Comparison of ENCODE assay signal across 8 mouse cellular contexts in genomic region chr7:132806926-132807857, GRCm38 (mm10). TPM values are rescaled to one million over a fixed set of nuclear protein-coding genes. Genes with fewer than 3 reads are reported as not detected.
DNase-seq lines count a peak whose midpoint lies in the region; ATAC-seq and TF ChIP-seq lines count a peak whose summit lies in the region.

No protein-coding gene starts in this region.

- H3K4me2 ChIP-seq in midbrain, embryonic 13.5 days (replicated peaks): no peak overlapping the region

- no peak for DNase-seq in liver, adult 2 months (ENCODE audit: extremely low read depth, low read depth, low spot score)
- DNase-seq in liver (no peak), MN1 (ENCODE audit: low spot score) (no peak)
- DNase-seq in cerebellum, postnatal 25 days: peak; percentile 93 to 95
- no peak for DNase-seq in hindbrain, embryonic 10.5 days (ENCODE audit: low spot score)
- peak; percentile 58 to 76 for DNase-seq in left cerebral cortex, postnatal 36 days (ENCODE audit: low spot score in 2 of 2)
- DNase-seq in embryo, embryonic 10 days (ENCODE audit: low spot score): no peak

- peaks cover 31% of the 10 kb centered on the region for H3K79me2 ChIP-seq in liver, adult 2 months (ENCODE audit: control insufficient read depth, insufficient read depth, low read length)

- no peak for TF ChIP-seq POLR2A in liver, adult 2 months (IDR thresholded peaks at IDR 0.05; ENCODE audit: extremely low read depth, insufficient read depth, low read length)

- H3K36me3 ChIP-seq in liver, adult 2 months (ENCODE audit: control insufficient read depth, insufficient read depth, low read length): no peaks in the 10 kb centered on the region
- 0 out of 2 replicates have a peak, but pooled peaks cover 7% of the 10 kb centered on the region for H3K36me3 ChIP-seq in hindbrain, embryonic 10.5 days
- no peaks in the 10 kb centered on the region for H3K36me3 ChIP-seq in midbrain, embryonic 13.5 days

- intact Hi-C loops in left cerebral cortex, postnatal 36 days (cut with DNase I): no loop called here

- no peak for TF ChIP-seq CTCF in liver, adult 2 months (IDR thresholded peaks at IDR 0.05; ENCODE audit: low read depth, low read length)

- H3K9me3 ChIP-seq in hindbrain, embryonic 10.5 days: no peaks in the 10 kb centered on the region
- H3K9me3 ChIP-seq in midbrain, embryonic 13.5 days: no peaks in the 10 kb centered on the region

- 80% methylated on average over 13 of the region's 13 CpGs for WGBS in liver, adult 2 months
- 68% methylated on average over 13 of the region's 13 CpGs for WGBS in hindbrain, embryonic 10.5 days
- WGBS in midbrain, embryonic 13.5 days: 42% methylated on average over 13 of the region's 13 CpGs

- H3K27me3 ChIP-seq in liver, adult 2 months (ENCODE audit: control insufficient read depth, insufficient read depth, low read length): no peaks in the 10 kb centered on the region
- H3K27me3 ChIP-seq in hindbrain, embryonic 10.5 days (ENCODE audit: insufficient read depth, poor library complexity, severe bottlenecking): no peaks in the 10 kb centered on the region
- H3K27me3 ChIP-seq in midbrain, embryonic 13.5 days: no peaks in the 10 kb centered on the region

- H3K4me1 ChIP-seq in liver, adult 2 months (ENCODE audit: control insufficient read depth, insufficient read depth, low read length): peaks cover 20% of the 10 kb centered on the region
- H3K4me1 ChIP-seq in hindbrain, embryonic 10.5 days (replicated peaks): peaks cover 94% of the 10 kb centered on the region
- H3K4me1 ChIP-seq in midbrain, embryonic 13.5 days (replicated peaks): peaks cover 72% of the 10 kb centered on the region

- ATAC-seq in midbrain, embryonic 13.5 days: no peak

- peak overlapping the region; percentile 3; the same call in 1 of the 2 replicates for H3K27ac ChIP-seq in liver, adult 2 months (replicated peaks; ENCODE audit: insufficient read depth, low read depth, low read length)
- H3K27ac ChIP-seq in hindbrain, embryonic 10.5 days: peak overlapping the region; percentile 85
- peak overlapping the region; percentile 62 for H3K27ac ChIP-seq in midbrain, embryonic 13.5 days

- no peak overlapping the region for H3K9ac ChIP-seq in liver, adult 2 months (ENCODE audit: low read depth, low read length)
- 0 out of 2 replicates have a peak overlapping the region, but pooled peaks have one; percentile 16 for H3K9ac ChIP-seq in midbrain, embryonic 13.5 days (replicated peaks)

- no peak overlapping the region for H3K4me3 ChIP-seq in liver, adult 2 months (ENCODE audit: insufficient read depth, low read depth, low read length)
- no peak overlapping the region for H3K4me3 ChIP-seq in hindbrain, embryonic 10.5 days
- H3K4me3 ChIP-seq in midbrain, embryonic 13.5 days (replicated peaks): no peak overlapping the region

RNA-seq across cellular contexts. Expression of gene Fam53b, which starts 6.5 kb away (rescaled TPM):
- 4.3 and 7.6 TPM in 2 replicates for total RNA-seq in liver, adult 2 months (2014; rRNA removed)
- 9.1 and 9.9 TPM in 2 replicates for polyA plus RNA-seq in liver, adult 2 months (2012; rRNA removed)
- polyA plus RNA-seq in hindbrain, embryonic 10.5 days (2016; fragmentation: Nextera tagmentation; extraction: Ambion mirVana): 25.5 and 27.7 TPM in 2 replicates
- 10 to 100 TPM; 50.9 to 61.0 TPM for total RNA-seq in left cerebral cortex, postnatal 36 days (2021)
- polyA plus RNA-seq in midbrain, embryonic 13.5 days (2015; fragmentation: Nextera tagmentation; extraction: Ambion mirVana): 21.7 and 23.4 TPM in 2 replicates

RNA-seq across cellular contexts. Expression of gene Eef1akmt2, which starts 45.3 kb away (rescaled TPM):
- total RNA-seq in liver, adult 2 months (2014; rRNA removed): 16.4 and 21.8 TPM in 2 replicates
- 3.4 and 5.4 TPM in 2 replicates for polyA plus RNA-seq in liver, adult 2 months (2012; rRNA removed)
- polyA plus RNA-seq in hindbrain, embryonic 10.5 days (2016; fragmentation: Nextera tagmentation; extraction: Ambion mirVana): 76.6 and 80.1 TPM in 2 replicates
- total RNA-seq in left cerebral cortex, postnatal 36 days (2021): 10 to 100 TPM; 32.5 to 37.2 TPM
- 95.7 and 98.9 TPM in 2 replicates for polyA plus RNA-seq in midbrain, embryonic 13.5 days (2015; fragmentation: Nextera tagmentation; extraction: Ambion mirVana)

RNA-seq across cellular contexts. Expression of gene Abraxas2, which starts 51.8 kb away (rescaled TPM):
- 23.7 and 26.0 TPM in 2 replicates for total RNA-seq in liver, adult 2 months (2014; rRNA removed)
- 7.9 and 8.5 TPM in 2 replicates for polyA plus RNA-seq in liver, adult 2 months (2012; rRNA removed)
- polyA plus RNA-seq in hindbrain, embryonic 10.5 days (2016; fragmentation: Nextera tagmentation; extraction: Ambion mirVana): 30.7 and 35.5 TPM in 2 replicates
- 10 to 100 TPM; 29.0 to 29.2 TPM for total RNA-seq in left cerebral cortex, postnatal 36 days (2021)
- polyA plus RNA-seq in midbrain, embryonic 13.5 days (2015; fragmentation: Nextera tagmentation; extraction: Ambion mirVana): 37.1 and 41.8 TPM in 2 replicates

Comparison
In these comparisons a context has a peak if more than half of its experiments do, and no peak if none do; other contexts are left out.
1. DNase-seq: peak in cerebellum, postnatal 25 days (2 of 2) and left cerebral cortex, postnatal 36 days (2 of 2); none in liver, adult 2 months (single experiment), liver (single experiment), hindbrain, embryonic 10.5 days (single experiment), MN1 (single experiment) and embryo, embryonic 10 days (single experiment).
2. H3K27ac ChIP-seq: peak in every context shown above with its lines; median percentile 85 in hindbrain, embryonic 10.5 days; 62 in midbrain, embryonic 13.5 days; 3 in liver, adult 2 months.
3. RNA of gene Eef1akmt2, which starts 45.3 kb away (polyA plus RNA-seq): 95.7 to 98.9 TPM in midbrain, embryonic 13.5 days and 76.6 to 80.1 TPM in hindbrain, embryonic 10.5 days; 3.4 to 5.4 TPM in liver, adult 2 months; every median in the first group is over 10 times any median in the second.